Mouse (Mus musculus): ENCODE results near the gene Atg7. TPM values are rescaled to one million over a fixed set of nuclear protein-coding genes. Genes with fewer than 3 reads are reported as not detected.

The Atg7 gene
- polyA plus RNA-seq, 1 experiment from 2014 or later: 19.7 TPM

- 86% methylated on average over 4 of the region's 4 CpGs for WGBS
These were observed 196.0 kb downstream of the Atg7 start for GRCm38 (mm10) chr6:114838872-114839271.

GRCm38 (mm10) chr6:114840012-114840411, 197.1 kb downstream of the Atg7 start:
- WGBS: 92% methylated on average over 7 of the region's 7 CpGs
- H3K36me3 ChIP-seq (replicated peaks): no peaks in the 10 kb centered on the region
- H3K27ac ChIP-seq (replicated peaks): no peak overlapping the region
- peaks cover 50% of the 10 kb centered on the region for H3K4me1 ChIP-seq
- no peaks in the 10 kb centered on the region for H3K27me3 ChIP-seq (replicated peaks; ENCODE audit: low read depth, poor library complexity, severe bottlenecking)
- H3K9me3 ChIP-seq: 0 out of 2 replicates have a peak, but pooled peaks cover 2% of the 10 kb centered on the region
- no peak for DNase-seq (ENCODE audit: low spot score)
- H3K4me3 ChIP-seq: no peak overlapping the region

More at GRCm38 (mm10) chr6:114838872-114839271, 196.0 kb downstream of the Atg7 start:
- H3K27me3 ChIP-seq (replicated peaks; ENCODE audit: low read depth, poor library complexity, severe bottlenecking): no peaks in the 10 kb centered on the region
- H3K4me3 ChIP-seq: no peak overlapping the region
- no peak for DNase-seq (ENCODE audit: low spot score)
- H3K4me1 ChIP-seq: peaks cover 55% of the 10 kb centered on the region
- no peak overlapping the region; the same call in 1 of the 2 replicates for H3K27ac ChIP-seq (replicated peaks)
- 0 out of 2 replicates have a peak, but pooled peaks cover 2% of the 10 kb centered on the region for H3K9me3 ChIP-seq
- H3K36me3 ChIP-seq (replicated peaks): no peaks in the 10 kb centered on the region

GRCm38 (mm10) chr6:114842131-114842530, 199.2 kb downstream of the Atg7 start:
- 69% methylated on average over 3 of the region's 3 CpGs for WGBS
- H3K9me3 ChIP-seq: 0 out of 2 replicates have a peak, but pooled peaks cover 2% of the 10 kb centered on the region
- no peak overlapping the region; the same call in 1 of the 2 replicates for H3K27ac ChIP-seq (replicated peaks)
- DNase-seq (ENCODE audit: low spot score): no peak
- peaks cover 53% of the 10 kb centered on the region for H3K4me1 ChIP-seq
- no peaks in the 10 kb centered on the region for H3K27me3 ChIP-seq (replicated peaks; ENCODE audit: low read depth, poor library complexity, severe bottlenecking)
- no peaks in the 10 kb centered on the region for H3K36me3 ChIP-seq (replicated peaks)
- H3K4me3 ChIP-seq: no peak overlapping the region

DNA sequence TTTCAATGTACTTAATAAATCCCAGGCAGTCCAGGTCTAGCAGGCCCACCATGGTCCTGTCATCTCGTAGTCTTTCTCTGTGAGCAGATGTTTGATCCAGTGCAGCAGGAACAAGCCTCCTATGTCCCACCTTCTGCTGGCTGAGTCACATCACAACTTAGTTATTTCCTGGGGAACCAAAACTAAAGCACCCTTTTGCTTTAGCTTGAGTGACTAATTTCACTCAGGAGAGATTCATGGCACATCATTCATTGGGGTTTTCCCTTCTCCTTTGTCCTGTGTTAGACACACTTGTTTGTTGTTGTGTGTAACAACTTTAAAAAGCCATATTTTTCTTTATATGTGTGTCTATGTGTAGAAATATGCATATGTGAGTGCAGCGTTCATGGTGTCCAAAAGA, 200.0 kb downstream of the Atg7 start:
- Histone ChIP-seq H3K27me3 (replicated peaks; ENCODE audit: low read depth, poor library complexity, severe bottlenecking) (no peaks in the 10 kb centered on the region), H3K9me3 (0 out of 2 replicates have a peak, but pooled peaks cover 2% of the 10 kb centered on the region), H3K4me1 (peaks cover 57% of the 10 kb centered on the region), H3K36me3 (replicated peaks) (no peaks in the 10 kb centered on the region), H3K27ac (replicated peaks) (no peak overlapping the region), H3K4me3 (no peak overlapping the region)
- 88% methylated on average over 2 of the region's 2 CpGs for WGBS
- DNase-seq (ENCODE audit: low spot score): no peak

DNA sequence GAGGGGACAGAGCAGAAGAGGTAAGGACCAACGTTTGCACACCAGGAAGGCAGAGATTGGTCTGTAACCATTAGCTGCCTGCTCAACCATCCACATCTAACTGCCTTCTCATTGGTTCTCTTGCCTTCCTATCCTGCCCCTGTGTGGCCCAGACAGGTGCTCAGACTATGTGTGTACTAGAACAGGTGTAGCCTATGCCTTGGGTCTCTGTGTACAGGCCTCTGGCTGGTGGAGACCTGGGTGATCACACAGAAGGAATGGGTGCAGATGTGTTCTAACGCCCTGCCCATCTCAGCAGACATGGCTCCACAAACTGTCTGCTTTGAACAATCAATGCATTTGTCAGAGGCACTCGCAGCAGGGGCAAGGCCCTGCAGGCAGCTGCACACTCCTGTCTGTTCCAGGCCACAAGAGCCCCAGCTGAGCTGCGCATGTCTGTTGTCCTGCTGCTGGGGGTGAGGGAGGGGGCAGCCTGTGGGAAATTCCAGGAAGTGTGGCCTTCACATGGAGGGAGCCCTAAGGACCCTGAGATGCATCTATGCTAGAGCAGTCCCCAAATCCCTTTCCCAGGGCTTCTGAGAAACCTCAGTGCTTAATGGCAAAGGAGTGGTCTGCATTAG, 203.4 kb downstream of the Atg7 start:
- Histone ChIP-seq H3K27me3 (replicated peaks; ENCODE audit: low read depth, poor library complexity, severe bottlenecking) (no peaks in the 10 kb centered on the region), H3K9me3 (0 out of 2 replicates have a peak, but pooled peaks cover 2% of the 10 kb centered on the region), H3K36me3 (replicated peaks) (no peaks in the 10 kb centered on the region), H3K4me3 (no peak overlapping the region), H3K27ac (replicated peaks) (peak overlapping the region; percentile 40), H3K4me1 (peaks cover 59% of the 10 kb centered on the region)
- no peak for DNase-seq (ENCODE audit: low spot score)
- WGBS: 23% methylated on average over 4 of the region's 4 CpGs

DNA sequence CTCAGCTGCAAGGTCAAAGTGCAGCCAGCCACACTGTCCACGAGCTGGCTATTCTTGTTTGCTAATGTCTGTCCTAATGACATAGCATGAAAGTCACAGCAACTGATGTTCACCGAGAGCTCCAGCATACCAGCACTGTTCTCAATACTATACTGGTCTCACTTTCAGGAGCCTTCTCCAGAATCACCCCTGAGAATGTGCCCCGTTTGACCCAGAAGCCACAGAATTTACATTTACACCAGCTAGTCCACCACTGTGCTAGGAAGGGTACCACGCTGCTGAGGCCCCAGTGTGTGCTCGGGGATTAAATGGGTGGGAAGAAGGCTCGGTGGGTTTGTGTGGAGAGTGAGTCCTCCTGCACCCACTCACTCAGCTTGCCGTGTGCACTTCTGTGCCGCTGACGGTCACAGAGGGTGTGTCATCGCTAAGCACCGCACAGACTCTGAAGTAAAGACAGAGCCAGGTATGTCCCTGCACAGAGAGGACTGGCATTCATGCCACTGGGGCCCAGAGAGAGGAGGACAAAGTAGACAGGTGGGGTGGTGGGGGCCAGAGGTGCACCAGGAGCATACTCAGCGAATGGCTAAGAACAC, 204.8 kb downstream of the Atg7 start:
- H3K4me3 ChIP-seq: no peak overlapping the region
- H3K27ac ChIP-seq (replicated peaks): no peak overlapping the region
- no peaks in the 10 kb centered on the region for H3K27me3 ChIP-seq (replicated peaks; ENCODE audit: low read depth, poor library complexity, severe bottlenecking)
- H3K36me3 ChIP-seq (replicated peaks): no peaks in the 10 kb centered on the region
- 0 out of 2 replicates have a peak, but pooled peaks cover 2% of the 10 kb centered on the region for H3K9me3 ChIP-seq
- H3K4me1 ChIP-seq: peaks cover 60% of the 10 kb centered on the region
- WGBS: 83% methylated on average over 12 of the region's 12 CpGs
- no peak for DNase-seq (ENCODE audit: low spot score)

DNA sequence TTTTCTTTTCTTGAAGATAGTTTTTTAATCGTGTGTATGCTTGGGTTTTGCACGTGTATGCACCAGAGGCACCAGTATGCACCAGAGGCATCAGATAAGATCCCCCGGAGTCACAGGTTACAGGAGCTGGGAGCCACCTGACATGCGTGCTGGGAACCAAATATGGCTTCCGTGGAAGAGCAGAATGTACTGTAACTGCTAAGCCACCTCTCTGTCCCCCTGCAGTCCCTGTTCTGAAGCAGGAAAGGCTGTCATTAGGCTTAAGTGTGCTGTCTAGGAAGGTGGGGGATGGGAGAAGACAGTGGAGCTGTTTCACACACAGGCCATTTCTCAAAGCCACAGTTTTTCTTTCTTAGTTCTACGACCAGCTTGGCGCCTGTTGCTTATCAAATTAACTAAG, 205.9 kb downstream of the Atg7 start:
- H3K4me1 ChIP-seq: peaks cover 71% of the 10 kb centered on the region
- no peaks in the 10 kb centered on the region for H3K9me3 ChIP-seq
- no peak for DNase-seq (ENCODE audit: low spot score)
- H3K4me3 ChIP-seq: no peak overlapping the region
- no peaks in the 10 kb centered on the region for H3K36me3 ChIP-seq (replicated peaks)
- 64% methylated on average over 7 of the region's 7 CpGs for WGBS
- H3K27ac ChIP-seq (replicated peaks): peak overlapping the region; percentile 4; the same call in 1 of the 2 replicates
- H3K27me3 ChIP-seq (replicated peaks; ENCODE audit: low read depth, poor library complexity, severe bottlenecking): peaks cover 8% of the 10 kb centered on the region; the same call in 1 of the 2 replicates

DNA sequence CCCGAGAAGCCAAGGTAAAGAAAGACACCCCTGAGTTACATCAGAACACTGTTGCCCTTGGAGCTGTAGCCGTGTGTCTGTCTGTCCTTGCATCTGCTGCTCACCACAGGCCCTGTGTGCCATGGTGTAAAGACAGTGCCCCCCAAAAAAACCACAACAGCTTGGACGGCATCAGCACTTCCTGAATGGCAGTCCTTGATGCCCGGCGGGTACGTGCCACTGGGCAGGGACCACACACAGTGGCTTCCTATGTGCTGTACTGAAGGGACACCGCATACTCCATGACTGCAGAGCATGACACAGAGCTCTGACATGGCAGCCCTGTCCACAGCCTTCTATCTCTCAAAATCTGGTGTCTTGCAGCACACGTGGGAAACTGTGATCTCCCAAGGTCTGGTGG, 206.9 kb downstream of the Atg7 start:
- no peak overlapping the region for H3K27ac ChIP-seq (replicated peaks)
- no peak overlapping the region for H3K4me3 ChIP-seq
- peaks cover 81% of the 10 kb centered on the region for H3K4me1 ChIP-seq
- no peaks in the 10 kb centered on the region for H3K9me3 ChIP-seq
- DNase-seq (ENCODE audit: low spot score): no peak
- H3K27me3 ChIP-seq (replicated peaks; ENCODE audit: low read depth, poor library complexity, severe bottlenecking): peaks cover 8% of the 10 kb centered on the region; the same call in 1 of the 2 replicates
- 87% methylated on average over 8 of the region's 8 CpGs for WGBS
- no peaks in the 10 kb centered on the region for H3K36me3 ChIP-seq (replicated peaks)

DNA sequence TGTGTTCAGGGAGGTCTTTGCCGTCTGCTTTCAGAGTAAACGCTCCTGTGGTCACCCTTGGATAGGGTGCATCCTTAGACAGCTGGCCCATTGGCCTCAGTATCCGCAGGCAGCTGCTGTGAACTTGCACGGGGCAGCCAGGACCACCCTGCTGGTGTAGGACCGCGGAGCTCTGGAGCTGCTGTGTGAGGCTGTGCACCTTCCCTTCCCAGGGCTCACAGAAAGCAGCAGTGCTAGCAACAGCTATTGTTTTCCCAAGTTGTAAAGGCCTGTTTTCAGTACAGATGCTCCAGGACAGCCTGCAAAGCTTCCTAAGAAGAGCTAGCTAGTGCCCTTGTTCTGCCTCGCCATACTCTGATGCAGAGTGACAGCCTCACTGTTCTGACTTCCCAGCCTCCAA, 208.8 kb downstream of the Atg7 start:
- Histone ChIP-seq H3K4me3 (no peak overlapping the region), H3K27me3 (replicated peaks; ENCODE audit: low read depth, poor library complexity, severe bottlenecking) (peaks cover 8% of the 10 kb centered on the region; the same call in 1 of the 2 replicates), H3K27ac (replicated peaks) (peak overlapping the region; percentile 41; the same call in 1 of the 2 replicates), H3K9me3 (no peaks in the 10 kb centered on the region), H3K4me1 (peaks cover 83% of the 10 kb centered on the region), H3K36me3 (replicated peaks) (no peaks in the 10 kb centered on the region)
- WGBS: 49% methylated on average over 7 of the region's 7 CpGs
- no peak for DNase-seq (ENCODE audit: low spot score)

GRCm38 (mm10) chr6:114852739-114853138, 209.8 kb downstream of the Atg7 start:
- peaks cover 8% of the 10 kb centered on the region; the same call in 1 of the 2 replicates for H3K27me3 ChIP-seq (replicated peaks; ENCODE audit: low read depth, poor library complexity, severe bottlenecking)
- no peak overlapping the region for H3K4me3 ChIP-seq
- no peak overlapping the region for H3K27ac ChIP-seq (replicated peaks)
- H3K9me3 ChIP-seq: no peaks in the 10 kb centered on the region
- H3K4me1 ChIP-seq: peaks cover 77% of the 10 kb centered on the region
- WGBS: 30% methylated on average over 3 of the region's 3 CpGs
- no peaks in the 10 kb centered on the region for H3K36me3 ChIP-seq (replicated peaks)
- no peak for DNase-seq (ENCODE audit: low spot score)

DNA sequence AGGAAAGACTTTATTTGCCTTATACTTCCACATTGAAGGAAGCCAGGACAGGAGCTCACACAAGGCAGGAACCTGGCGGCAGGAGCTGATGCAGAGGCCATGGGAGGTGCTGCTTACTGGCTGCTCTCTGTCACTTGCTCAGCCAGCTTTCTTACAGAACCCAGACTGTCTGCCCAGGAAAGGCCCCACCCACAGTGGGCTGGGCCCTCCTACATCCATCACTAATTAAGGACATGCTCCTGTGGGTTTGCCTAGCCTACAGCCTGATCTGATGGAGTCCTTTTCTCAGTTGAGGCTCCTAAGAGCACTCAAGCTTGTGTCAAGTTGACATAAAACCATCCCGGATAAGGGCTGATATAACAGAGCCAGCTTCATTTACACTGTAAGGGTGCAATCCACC, 211.5 kb downstream of the Atg7 start:
- H3K9me3 ChIP-seq: no peaks in the 10 kb centered on the region
- DNase-seq (ENCODE audit: low spot score): peak; percentile 49
- 63% methylated on average over 2 of the region's 2 CpGs for WGBS
- H3K36me3 ChIP-seq (replicated peaks): peaks cover 15% of the 10 kb centered on the region
- H3K4me3 ChIP-seq: no peak overlapping the region
- H3K27ac ChIP-seq (replicated peaks): 0 out of 2 replicates have a peak overlapping the region, but pooled peaks have one; percentile 10
- H3K4me1 ChIP-seq: peaks cover 71% of the 10 kb centered on the region
- H3K27me3 ChIP-seq (replicated peaks; ENCODE audit: low read depth, poor library complexity, severe bottlenecking): peaks cover 8% of the 10 kb centered on the region; the same call in 1 of the 2 replicates

GRCm38 (mm10) chr6:114855644-114856043, 212.7 kb downstream of the Atg7 start:
- Histone ChIP-seq H3K27me3 (replicated peaks; ENCODE audit: low read depth, poor library complexity, severe bottlenecking) (peaks cover 8% of the 10 kb centered on the region; the same call in 1 of the 2 replicates), H3K9me3 (no peaks in the 10 kb centered on the region), H3K4me3 (no peak overlapping the region), H3K36me3 (replicated peaks) (peaks cover 27% of the 10 kb centered on the region), H3K27ac (replicated peaks) (peak overlapping the region; percentile 26; the same call in 1 of the 2 replicates), H3K4me1 (peaks cover 64% of the 10 kb centered on the region)
- 75% methylated on average over 3 of the region's 3 CpGs for WGBS
- no peak for DNase-seq (ENCODE audit: low spot score)

DNA sequence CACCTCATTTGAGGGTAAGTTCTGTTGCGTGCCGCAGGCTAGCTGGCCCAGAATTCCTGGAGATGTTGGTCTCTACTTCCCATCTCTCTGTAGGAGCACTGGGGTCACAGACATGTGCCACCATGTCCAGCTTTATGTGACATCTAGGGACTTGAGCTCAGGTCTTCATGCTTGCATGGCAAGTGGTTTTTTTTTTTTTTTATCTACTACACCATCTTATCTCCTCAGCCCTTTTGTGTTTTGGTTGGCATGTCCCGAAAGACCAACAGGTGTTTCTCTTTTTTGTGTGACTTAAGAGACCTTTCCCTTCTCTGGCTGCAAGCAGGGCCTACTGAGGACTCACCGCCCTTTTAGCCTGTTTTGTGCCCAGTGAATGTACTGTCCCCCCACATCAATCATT, 213.6 kb downstream of the Atg7 start:
- Histone ChIP-seq H3K4me1 (peaks cover 57% of the 10 kb centered on the region), H3K27ac (replicated peaks) (no peak overlapping the region), H3K27me3 (replicated peaks; ENCODE audit: low read depth, poor library complexity, severe bottlenecking) (peaks cover 8% of the 10 kb centered on the region; the same call in 1 of the 2 replicates), H3K4me3 (no peak overlapping the region), H3K36me3 (replicated peaks) (peaks cover 36% of the 10 kb centered on the region), H3K9me3 (no peaks in the 10 kb centered on the region)
- DNase-seq (ENCODE audit: low spot score): no peak
- WGBS: 86% methylated on average over 4 of the region's 4 CpGs

All from embryonic facial prominence, embryonic 10.5 days (tissue).